Mouse (Mus musculus): Measurements from ENCODE around the gene Lgi2. TPM values are rescaled to one million over a fixed set of nuclear protein-coding genes. Genes with fewer than 3 reads are reported as not detected.

Lgi2 gene
- polyA plus RNA-seq (2014; fragmentation: Nextera tagmentation; extraction: Ambion mirVana) = 3.5 and 3.9 TPM in 2 replicates

GRCm38 (mm10) chr5:52565813-52566531 is at the start of gene Lgi2:
Gene Lgi2, minus strand, starts transcription at chr5:52566462.
- Histone ChIP-seq H3K4me3 (ENCODE audit: low read length) (peak within 1 kb of the TSS; percentile 62), H3K36me3 (ENCODE audit: control insufficient read depth, insufficient read depth, low read length) (no peaks in the 10 kb centered on the region), H3K9me3 (ENCODE audit: control insufficient read depth, low read length) (peaks cover 8% of the 10 kb centered on the region), H3K27ac (ENCODE audit: low read depth, low read length) (no peak within 1 kb of the TSS), H3K4me2 (replicated peaks; ENCODE audit: low read depth, low read length) (peak within 1 kb of the TSS; percentile 98), H3K27me3 (ENCODE audit: control insufficient read depth, insufficient read depth, low read length) (0 out of 2 replicates have a peak, but pooled peaks cover 2% of the 10 kb centered on the region), H3K4me1 (ENCODE audit: control insufficient read depth, insufficient read depth, low read length) (peaks cover 8% of the 10 kb centered on the region; the same call in 1 of the 2 replicates), H3K9ac (ENCODE audit: low read depth, low read length) (peak within 1 kb of the TSS; percentile 74)
- ATAC-seq (ENCODE audit: low FRiP score, low TSS enrichment) = peak; percentile 83
- WGBS = under 1% methylated on average over 73 of the region's 83 CpGs

DNA sequence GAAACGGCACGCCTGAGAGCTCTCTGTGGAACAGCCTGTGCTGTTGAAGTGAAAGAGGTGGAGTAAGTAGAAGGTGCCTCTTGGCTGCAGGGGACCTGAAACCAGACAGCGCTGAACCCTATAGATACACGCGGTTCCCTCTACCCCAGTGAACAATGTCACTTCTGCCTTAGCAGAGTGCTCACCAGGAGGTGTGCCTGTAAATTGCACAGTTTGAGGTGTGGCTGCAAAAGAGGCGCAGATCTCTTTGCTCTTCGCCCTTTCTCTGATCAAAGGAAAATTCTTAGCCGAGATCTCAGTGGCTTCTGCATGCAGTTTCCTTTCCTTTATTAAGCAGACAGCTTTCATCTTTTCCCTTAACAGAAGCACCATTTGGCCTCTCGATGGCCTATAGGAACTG is 49.2 kb upstream of the Lgi2 start:
- no peak overlapping the region for H3K4me3 ChIP-seq (ENCODE audit: low read length)
- ATAC-seq (ENCODE audit: low FRiP score, low TSS enrichment) = no peak
- H3K9ac ChIP-seq (ENCODE audit: low read depth, low read length) = no peak overlapping the region
- no peak overlapping the region; the same call in 1 of the 2 replicates for H3K27ac ChIP-seq (ENCODE audit: low read depth, low read length)
- no peaks in the 10 kb centered on the region for H3K9me3 ChIP-seq (ENCODE audit: control insufficient read depth, low read length)
- no peak overlapping the region for H3K4me2 ChIP-seq (replicated peaks; ENCODE audit: low read depth, low read length)
- peaks cover 17% of the 10 kb centered on the region for H3K4me1 ChIP-seq (ENCODE audit: control insufficient read depth, insufficient read depth, low read length)
- H3K27me3 ChIP-seq (ENCODE audit: control insufficient read depth, insufficient read depth, low read length) = no peaks in the 10 kb centered on the region; the same call in 1 of the 2 replicates
- H3K36me3 ChIP-seq (ENCODE audit: control insufficient read depth, insufficient read depth, low read length) = no peaks in the 10 kb centered on the region
- WGBS = 48% methylated on average over 9 of the region's 9 CpGs

DNA sequence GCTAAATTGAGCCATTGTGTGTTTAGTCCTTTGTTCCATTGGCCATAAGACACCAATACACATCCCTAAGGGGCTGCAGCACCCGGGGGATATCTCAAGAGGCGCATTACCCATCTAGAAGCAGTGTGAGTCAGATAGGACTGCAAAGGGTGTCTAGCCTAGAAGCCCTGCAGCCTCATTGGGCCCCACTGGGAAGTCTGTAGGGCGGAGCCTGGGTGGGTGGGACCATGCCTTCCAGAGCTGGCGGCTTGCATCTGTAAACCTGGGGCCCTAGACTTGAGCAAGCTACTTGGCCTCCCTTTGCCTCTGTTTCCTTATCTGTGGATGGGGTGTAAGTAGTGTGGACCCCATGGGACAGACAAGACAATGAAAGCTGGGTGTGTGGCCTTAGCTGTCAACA is 48.4 kb upstream of the Lgi2 start:
- no peak for ATAC-seq (ENCODE audit: low FRiP score, low TSS enrichment)
- Histone ChIP-seq H3K4me3 (ENCODE audit: low read length) (no peak overlapping the region), H3K9ac (ENCODE audit: low read depth, low read length) (no peak overlapping the region), H3K9me3 (ENCODE audit: control insufficient read depth, low read length) (no peaks in the 10 kb centered on the region), H3K4me2 (replicated peaks; ENCODE audit: low read depth, low read length) (no peak overlapping the region), H3K27ac (ENCODE audit: low read depth, low read length) (no peak overlapping the region), H3K27me3 (ENCODE audit: control insufficient read depth, insufficient read depth, low read length) (no peaks in the 10 kb centered on the region; the same call in 1 of the 2 replicates), H3K4me1 (ENCODE audit: control insufficient read depth, insufficient read depth, low read length) (peaks cover 17% of the 10 kb centered on the region), H3K36me3 (ENCODE audit: control insufficient read depth, insufficient read depth, low read length) (no peaks in the 10 kb centered on the region)
- 79% methylated on average over 4 of the region's 4 CpGs for WGBS

DNA sequence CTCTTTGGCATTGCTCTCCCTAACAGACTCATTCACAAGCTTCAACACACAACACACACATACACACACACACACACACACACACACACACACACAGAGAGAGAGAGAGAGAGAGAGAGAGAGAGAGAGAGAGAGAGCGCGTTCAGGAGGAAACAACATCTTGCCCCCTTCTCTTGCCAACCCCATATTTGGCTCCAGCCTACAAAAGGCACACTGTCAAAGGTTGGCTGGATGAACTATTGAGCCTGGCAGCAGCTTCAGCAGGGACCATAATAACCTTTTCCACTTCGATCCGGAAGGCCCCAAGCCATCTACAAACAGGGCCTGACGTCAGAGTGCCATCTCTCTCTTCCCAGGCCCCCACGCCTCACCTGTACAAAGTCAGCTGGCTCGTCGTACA is 46.5 kb upstream of the Lgi2 start:
- H3K4me3 ChIP-seq (ENCODE audit: low read length) = no peak overlapping the region
- H3K4me1 ChIP-seq (ENCODE audit: control insufficient read depth, insufficient read depth, low read length) = peaks cover 13% of the 10 kb centered on the region
- no peak overlapping the region for H3K4me2 ChIP-seq (replicated peaks; ENCODE audit: low read depth, low read length)
- H3K9me3 ChIP-seq (ENCODE audit: control insufficient read depth, low read length) = no peaks in the 10 kb centered on the region; the same call in 1 of the 2 replicates
- H3K27me3 ChIP-seq (ENCODE audit: control insufficient read depth, insufficient read depth, low read length) = no peaks in the 10 kb centered on the region; the same call in 1 of the 2 replicates
- ATAC-seq (ENCODE audit: low FRiP score, low TSS enrichment) = no peak
- no peaks in the 10 kb centered on the region for H3K36me3 ChIP-seq (ENCODE audit: control insufficient read depth, insufficient read depth, low read length)
- no peak overlapping the region for H3K9ac ChIP-seq (ENCODE audit: low read depth, low read length)
- no peak overlapping the region for H3K27ac ChIP-seq (ENCODE audit: low read depth, low read length)
- 84% methylated on average over 6 of the region's 8 CpGs for WGBS

GRCm38 (mm10) chr5:52611315-52611895 is 45.1 kb upstream of the Lgi2 start:
- Histone ChIP-seq H3K27me3 (ENCODE audit: control insufficient read depth, insufficient read depth, low read length) (no peaks in the 10 kb centered on the region; the same call in 1 of the 2 replicates), H3K9ac (ENCODE audit: low read depth, low read length) (no peak overlapping the region), H3K27ac (ENCODE audit: low read depth, low read length) (no peak overlapping the region), H3K4me2 (replicated peaks; ENCODE audit: low read depth, low read length) (no peak overlapping the region), H3K9me3 (ENCODE audit: control insufficient read depth, low read length) (peaks cover 5% of the 10 kb centered on the region), H3K4me3 (ENCODE audit: low read length) (no peak overlapping the region), H3K4me1 (ENCODE audit: control insufficient read depth, insufficient read depth, low read length) (peaks cover 3% of the 10 kb centered on the region), H3K36me3 (ENCODE audit: control insufficient read depth, insufficient read depth, low read length) (no peaks in the 10 kb centered on the region)
- ATAC-seq (ENCODE audit: low FRiP score, low TSS enrichment) = no peak
- WGBS = 84% methylated on average over 10 of the region's 10 CpGs

- no peak overlapping the region for H3K9ac ChIP-seq (ENCODE audit: low read depth, low read length)
- peaks cover 5% of the 10 kb centered on the region for H3K9me3 ChIP-seq (ENCODE audit: control insufficient read depth, low read length)
- H3K4me2 ChIP-seq (replicated peaks; ENCODE audit: low read depth, low read length) = no peak overlapping the region
- no peak overlapping the region for H3K27ac ChIP-seq (ENCODE audit: low read depth, low read length)
- ATAC-seq (ENCODE audit: low FRiP score, low TSS enrichment) = no peak
- H3K4me1 ChIP-seq (ENCODE audit: control insufficient read depth, insufficient read depth, low read length) = no peaks in the 10 kb centered on the region
- H3K4me3 ChIP-seq (ENCODE audit: low read length) = no peak overlapping the region
- 83% methylated on average over 4 of the region's 4 CpGs for WGBS
- no peaks in the 10 kb centered on the region for H3K36me3 ChIP-seq (ENCODE audit: control insufficient read depth, insufficient read depth, low read length)
- no peaks in the 10 kb centered on the region for H3K27me3 ChIP-seq (ENCODE audit: control insufficient read depth, insufficient read depth, low read length)
These were observed 44.0 kb upstream of the Lgi2 start for GRCm38 (mm10) chr5:52610306-52610705.

GRCm38 (mm10) chr5:52609672-52610071 is 43.4 kb upstream of the Lgi2 start:
- Histone ChIP-seq H3K4me2 (replicated peaks; ENCODE audit: low read depth, low read length) (no peak overlapping the region), H3K27me3 (ENCODE audit: control insufficient read depth, insufficient read depth, low read length) (no peaks in the 10 kb centered on the region), H3K4me1 (ENCODE audit: control insufficient read depth, insufficient read depth, low read length) (no peaks in the 10 kb centered on the region), H3K9ac (ENCODE audit: low read depth, low read length) (no peak overlapping the region), H3K36me3 (ENCODE audit: control insufficient read depth, insufficient read depth, low read length) (no peaks in the 10 kb centered on the region), H3K4me3 (ENCODE audit: low read length) (no peak overlapping the region), H3K9me3 (ENCODE audit: control insufficient read depth, low read length) (peaks cover 5% of the 10 kb centered on the region), H3K27ac (ENCODE audit: low read depth, low read length) (no peak overlapping the region)
- no peak for ATAC-seq (ENCODE audit: low FRiP score, low TSS enrichment)
- 59% methylated on average over 10 of the region's 10 CpGs for WGBS

DNA sequence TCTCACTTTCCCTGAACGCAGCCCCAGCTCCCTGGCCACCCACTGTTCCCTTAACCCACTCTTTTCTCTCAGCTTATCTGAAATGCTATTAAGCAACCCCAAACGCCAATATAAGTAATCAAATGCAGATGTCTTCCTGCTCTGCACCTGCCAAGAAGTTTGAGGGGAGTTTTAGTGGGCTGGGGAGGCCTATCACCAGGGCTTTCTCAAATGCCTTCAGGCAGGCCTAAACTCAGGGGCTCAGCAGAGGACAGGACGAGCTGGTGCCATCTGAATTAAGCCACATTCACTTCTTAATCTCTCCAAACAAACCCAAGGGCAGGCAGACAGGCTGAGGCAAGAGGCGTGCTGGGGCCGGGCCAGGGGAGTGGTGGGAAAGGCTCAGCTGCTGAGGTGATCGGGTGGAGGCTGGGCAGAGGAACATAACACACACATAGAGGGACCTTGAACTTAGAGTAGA is 38.4 kb upstream of the Lgi2 start:
- H3K4me2 ChIP-seq (replicated peaks; ENCODE audit: low read depth, low read length) = no peak overlapping the region
- peaks cover 5% of the 10 kb centered on the region for H3K9me3 ChIP-seq (ENCODE audit: control insufficient read depth, low read length)
- H3K4me3 ChIP-seq (ENCODE audit: low read length) = no peak overlapping the region
- no peaks in the 10 kb centered on the region for H3K36me3 ChIP-seq (ENCODE audit: control insufficient read depth, insufficient read depth, low read length)
- H3K9ac ChIP-seq (ENCODE audit: low read depth, low read length) = no peak overlapping the region
- WGBS = 67% methylated on average over 6 of the region's 6 CpGs
- no peaks in the 10 kb centered on the region for H3K4me1 ChIP-seq (ENCODE audit: control insufficient read depth, insufficient read depth, low read length)
- ATAC-seq (ENCODE audit: low FRiP score, low TSS enrichment) = no peak
- H3K27ac ChIP-seq (ENCODE audit: low read depth, low read length) = no peak overlapping the region
- H3K27me3 ChIP-seq (ENCODE audit: control insufficient read depth, insufficient read depth, low read length) = no peaks in the 10 kb centered on the region

DNA sequence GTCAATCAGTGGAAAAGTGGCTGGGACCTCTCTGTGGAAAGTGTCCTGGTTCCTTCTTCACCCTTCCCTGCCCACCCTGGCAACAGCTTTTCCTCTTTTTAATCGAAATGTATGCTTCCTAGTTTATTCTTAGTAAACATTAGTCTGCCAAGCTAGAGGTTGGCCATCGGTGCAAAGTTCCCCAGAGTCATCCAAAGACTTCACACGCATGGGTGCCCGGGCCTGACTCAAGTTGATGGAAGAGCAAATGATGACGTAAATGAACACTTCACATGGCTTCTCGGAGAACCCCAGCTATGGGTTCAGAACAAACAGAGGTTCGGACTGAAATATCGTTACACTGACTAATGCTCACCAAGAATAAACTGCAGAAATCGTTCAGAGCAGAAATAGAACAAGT is 24.4 kb upstream of the Lgi2 start:
- H3K9me3 ChIP-seq (ENCODE audit: control insufficient read depth, low read length) = no peaks in the 10 kb centered on the region

More for the DNA sequence above, 24.4 kb upstream of the Lgi2 start:
- Histone ChIP-seq H3K4me2 (replicated peaks; ENCODE audit: low read depth, low read length) (no peak overlapping the region), H3K27ac (ENCODE audit: low read depth, low read length) (no peak overlapping the region), H3K4me3 (ENCODE audit: low read length) (no peak overlapping the region), H3K36me3 (ENCODE audit: control insufficient read depth, insufficient read depth, low read length) (no peaks in the 10 kb centered on the region), H3K4me1 (ENCODE audit: control insufficient read depth, insufficient read depth, low read length) (no peaks in the 10 kb centered on the region), H3K27me3 (ENCODE audit: control insufficient read depth, insufficient read depth, low read length) (no peaks in the 10 kb centered on the region), H3K9ac (ENCODE audit: low read depth, low read length) (no peak overlapping the region)
- 79% methylated on average over 9 of the region's 9 CpGs for WGBS
- no peak for ATAC-seq (ENCODE audit: low FRiP score, low TSS enrichment)

Data from kidney, embryonic 14.5 days (tissue).